Mouse (Mus musculus) central nervous system, embryonic 18 days (tissue): ENCODE data around the gene Clec4a3. TPM values are rescaled to one million over a fixed set of nuclear protein-coding genes. Genes with fewer than 3 reads are reported as not detected.

Experiments
- polyA plus RNA-seq: library from polyadenylated mRNA; depleted of rRNA; stranded (reverse); fragments of >200 nt; gene quantifications from 2 replicates; pipeline ENCODE4 v1.2.3, GENCODE M21; 2012; rRNA removed

The Clec4a3 gene
- 0.20 and 0.23 TPM in 2 replicates for polyA plus RNA-seq

GRCm38 (mm10) chr6:122952401-122952800 is at the start of gene Clec4a3:
Clec4a3 (plus strand) TSS chr6:122952515.

GRCm38 (mm10) chr6:122921451-122921850 is 30.9 kb upstream of the Clec4a3 start, which contains the start of gene Clec4a1:
Clec4a1 (plus strand) TSS chr6:122921848.

GRCm38 (mm10) chr6:122989876-122990437 is 37.6 kb downstream of the Clec4a3 start, which contains the start of gene Clec4a4:
Clec4a4 (plus strand) TSS chr6:122990367.

Other genes with a start within 250 kb of the Clec4a3 start
- gene Nanog, start 245.0 kb upstream of the Clec4a3 start, polyA plus RNA-seq: 0.07 and 0.16 TPM in 2 replicates
- 56.5 and 57.2 TPM in 2 replicates for gene Slc2a3, start 150.9 kb upstream of the Clec4a3 start, polyA plus RNA-seq
- gene Foxj2, start 132.6 kb upstream of the Clec4a3 start, polyA plus RNA-seq: 8.4 and 10.5 TPM in 2 replicates
- 0.80 and 1.1 TPM in 2 replicates for gene C3ar1, start 96.4 kb upstream of the Clec4a3 start, polyA plus RNA-seq
- gene Necap1, start 78.0 kb upstream of the Clec4a3 start, polyA plus RNA-seq: 110 and 116 TPM in 2 replicates
- gene Clec4a1, start 30.7 kb upstream of the Clec4a3 start, polyA plus RNA-seq: 0.60 and 0.64 TPM in 2 replicates
- gene Clec4a4, start 37.9 kb downstream of the Clec4a3 start, polyA plus RNA-seq: not detected in 2 replicates
- gene Clec4b1, start 97.4 kb downstream of the Clec4a3 start, polyA plus RNA-seq: not detected in 2 replicates
- 0.66 and 0.95 TPM in 2 replicates for gene Clec4a2, start 153.9 kb downstream of the Clec4a3 start, polyA plus RNA-seq
- gene Clec4b2, start 220.4 kb downstream of the Clec4a3 start, polyA plus RNA-seq: not detected in 2 replicates